Mouse (Mus musculus) urinary bladder, postnatal 10 days (tissue): Measurements from ENCODE around the gene Abcb10.
"Not testable (repeated sequence)": the region's sequence is repeated elsewhere in the genome, so short reads cannot be mapped to it uniquely, and the experiment has no call there.

Source experiments
- DNase-seq: peaks from one replicate; pipeline ENCODE4 v3.0.0; 2022; ENCODE audit warnings: low spot score

Abcb10 gene

DNA sequence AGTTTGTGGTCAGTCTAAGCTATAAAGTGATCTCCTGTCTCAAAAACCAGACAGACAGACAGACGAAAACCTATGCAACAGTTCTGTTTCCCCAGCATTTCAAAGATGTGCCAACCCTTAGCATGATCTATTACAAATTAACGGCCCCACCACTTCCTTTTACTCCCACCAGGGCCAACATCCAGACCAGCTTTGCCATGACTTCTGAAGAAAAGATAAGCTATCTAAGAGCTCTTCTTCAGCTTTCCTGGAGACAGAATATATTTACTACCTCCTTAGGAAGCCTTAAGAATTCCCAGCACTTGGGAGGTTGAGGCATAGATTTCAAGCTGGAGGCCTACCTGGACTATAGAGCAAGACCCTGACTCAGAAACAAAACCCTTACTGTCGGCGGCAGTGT, 2.7 kb downstream of the Abcb10 start:
- no peak for DNase-seq

- DNase-seq: no peak
Observed at GRCm38 (mm10) chr8:123978926-123979325, 4.0 kb downstream of the Abcb10 start.

DNA sequence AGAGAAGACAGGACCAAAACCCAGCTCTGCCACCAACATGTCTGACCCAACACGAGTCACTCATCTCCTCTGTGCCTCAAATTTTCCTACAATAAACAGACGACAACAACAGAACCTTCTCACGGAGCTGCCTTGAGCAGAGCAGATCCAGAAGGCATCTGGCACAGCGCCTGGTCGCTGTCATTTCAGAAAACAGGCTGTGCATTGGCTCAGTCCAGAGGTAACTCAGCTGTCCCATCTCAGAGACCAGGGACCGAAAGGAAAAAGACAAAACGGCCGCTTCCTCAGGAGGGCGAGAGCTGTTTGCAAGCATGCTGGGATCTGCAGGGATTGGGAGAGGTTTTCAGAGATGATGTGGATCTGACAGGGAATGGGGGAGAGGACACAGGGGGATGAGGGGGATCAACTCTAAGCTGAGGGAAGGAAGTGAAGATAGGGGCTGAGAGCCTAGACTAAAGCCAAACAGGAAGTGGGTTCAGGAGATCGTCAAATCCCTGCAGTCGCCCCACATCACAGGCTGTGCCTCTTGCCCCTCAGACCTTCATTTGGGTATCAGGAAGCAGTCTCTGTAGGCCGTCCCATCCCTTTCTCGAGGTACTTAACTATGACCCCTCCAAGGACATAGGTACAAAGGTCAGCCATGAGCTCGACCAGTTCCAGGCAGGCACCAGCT, 4.6 kb downstream of the Abcb10 start:
- DNase-seq: no peak

DNA sequence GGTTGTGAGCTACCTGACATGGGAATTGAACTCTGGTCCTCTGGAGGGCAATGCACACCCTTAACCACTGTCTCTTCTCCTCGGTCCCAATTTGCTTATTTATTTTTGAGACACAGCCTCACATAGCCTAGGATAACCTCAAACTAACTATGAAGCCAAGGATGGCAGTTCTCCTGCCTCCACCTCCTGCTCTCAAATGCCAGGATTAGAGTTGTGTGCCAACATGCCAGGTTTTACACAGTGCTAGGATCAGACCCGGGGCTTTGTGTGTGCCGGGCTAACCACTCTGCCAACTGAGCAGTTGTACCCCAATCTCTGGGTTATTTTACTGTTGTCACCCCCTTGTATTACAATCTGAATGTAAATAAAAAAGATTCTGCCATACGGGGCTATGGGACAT, 5.4 kb downstream of the Abcb10 start:
- DNase-seq: no peak

- DNase-seq: no peak
Observed at GRCm38 (mm10) chr8:123973495-123973894, 9.4 kb downstream of the Abcb10 start.

DNA sequence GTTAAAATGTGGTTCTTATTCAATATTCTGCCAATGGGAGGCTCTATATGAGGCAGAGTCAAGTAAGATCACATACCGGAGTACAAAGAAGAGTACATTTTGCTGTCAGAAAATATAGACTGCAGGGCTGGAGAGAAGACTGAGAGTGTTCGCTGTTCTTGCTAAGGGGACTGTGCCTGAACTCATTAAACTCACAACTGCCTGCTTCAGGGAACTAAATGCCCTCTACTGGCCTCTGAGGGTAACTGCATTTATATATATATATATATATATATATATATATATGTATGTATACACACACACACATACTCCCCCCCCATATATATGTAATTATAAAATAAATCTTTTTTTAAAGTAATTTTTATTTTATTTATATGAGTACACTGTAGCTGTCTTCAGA, 16.0 kb downstream of the Abcb10 start:
- no peak for DNase-seq

- DNase-seq: no peak
Observed at GRCm38 (mm10) chr8:123961371-123961770, 21.6 kb downstream of the Abcb10 start.

GRCm38 (mm10) chr8:123960556-123960955, 22.4 kb downstream of the Abcb10 start:
- DNase-seq: not testable (repeated sequence)

GRCm38 (mm10) chr8:123960056-123960455, 22.9 kb downstream of the Abcb10 start:
- DNase-seq: no peak

- no peak for DNase-seq
Observed at GRCm38 (mm10) chr8:123959473-123959872, 23.4 kb downstream of the Abcb10 start.

- no peak for DNase-seq
Observed at GRCm38 (mm10) chr8:123958130-123958529, 24.8 kb downstream of the Abcb10 start.

DNA sequence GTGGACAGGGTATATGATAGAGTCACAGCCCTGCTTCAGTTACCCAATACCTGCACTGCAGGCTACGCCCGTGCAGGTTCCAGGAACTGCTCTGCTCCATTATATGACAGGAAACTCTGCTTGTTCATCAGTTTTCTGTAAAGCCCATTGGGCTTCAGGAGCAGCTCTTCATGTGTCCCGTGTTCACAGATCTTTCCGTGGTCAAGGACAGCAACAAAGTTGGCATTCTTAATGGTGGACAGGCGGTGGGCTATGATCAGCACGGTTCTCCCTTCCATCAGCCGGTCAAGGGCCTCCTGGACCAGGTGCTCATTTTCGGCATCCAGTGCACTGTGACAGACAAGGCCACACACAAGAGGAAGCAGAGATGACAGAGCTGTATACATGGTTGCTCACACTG, 28.7 kb downstream of the Abcb10 start:
- no peak for DNase-seq

- no peak for DNase-seq
Observed at GRCm38 (mm10) chr8:123953686-123954085, 29.2 kb downstream of the Abcb10 start.

DNA sequence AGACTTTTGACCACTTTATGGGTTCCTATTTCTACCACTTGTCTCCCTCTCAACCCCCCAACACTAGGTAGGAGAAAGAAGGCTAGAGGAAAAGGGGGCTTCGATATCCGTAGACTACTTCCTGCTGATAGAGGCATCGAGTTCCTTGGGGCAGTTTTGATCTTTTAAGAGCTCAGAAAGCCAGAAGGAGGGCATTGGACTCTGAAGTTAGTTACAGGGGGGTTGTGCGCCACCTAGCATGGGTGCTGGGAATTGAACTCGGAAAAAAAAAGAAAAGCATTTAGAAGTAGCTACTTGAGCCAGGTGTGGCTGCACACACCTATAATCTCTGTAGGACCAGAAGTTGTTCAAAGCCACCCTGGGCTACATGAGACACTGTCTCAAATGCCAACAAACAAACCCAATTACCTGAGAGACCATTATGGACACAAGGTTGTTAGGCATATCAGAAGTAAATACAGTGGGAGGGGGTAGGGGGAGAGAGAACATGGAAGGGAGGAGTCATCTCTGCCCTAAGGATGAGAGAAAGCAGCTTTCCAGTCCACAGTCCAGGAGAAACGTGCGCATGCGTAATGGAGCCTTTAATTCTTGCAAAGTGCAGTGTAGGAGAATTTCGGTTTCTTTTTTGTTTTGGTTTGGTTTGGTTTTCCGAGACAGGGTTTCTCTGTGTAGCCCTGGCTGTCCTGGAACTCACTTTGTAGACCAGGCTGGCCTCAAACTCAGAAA, 32.7 kb downstream of the Abcb10 start:
- no peak for DNase-seq

- DNase-seq: no peak
Observed at GRCm38 (mm10) chr8:123949686-123949986, 33.3 kb downstream of the Abcb10 start.

GRCm38 (mm10) chr8:123948942-123949685, 33.8 kb downstream of the Abcb10 start, which contains the start of gene Nup133:
Nup133 (minus strand) TSS chr8:123949265.
- peak; percentile 100 for DNase-seq

DNA sequence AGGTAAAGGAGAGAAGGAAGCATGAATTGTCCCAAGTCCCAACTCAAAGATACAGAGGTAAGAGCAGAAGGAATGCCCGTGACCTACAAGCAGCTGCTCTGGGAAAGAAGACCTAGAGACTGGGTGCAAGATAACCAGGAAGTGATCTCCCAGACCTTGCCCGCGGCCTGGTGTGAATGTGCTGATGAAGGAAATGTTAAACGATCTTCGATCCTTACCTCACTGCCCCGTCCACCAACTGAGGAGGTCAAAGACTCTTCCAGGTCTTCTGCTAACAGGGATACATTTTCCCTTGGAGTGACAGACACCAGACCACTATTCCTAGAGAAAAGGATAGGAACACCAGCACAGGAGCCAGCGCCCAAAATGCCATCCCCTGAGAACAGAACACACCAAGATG, 53.9 kb downstream of the Abcb10 start:
- DNase-seq: no peak

DNA sequence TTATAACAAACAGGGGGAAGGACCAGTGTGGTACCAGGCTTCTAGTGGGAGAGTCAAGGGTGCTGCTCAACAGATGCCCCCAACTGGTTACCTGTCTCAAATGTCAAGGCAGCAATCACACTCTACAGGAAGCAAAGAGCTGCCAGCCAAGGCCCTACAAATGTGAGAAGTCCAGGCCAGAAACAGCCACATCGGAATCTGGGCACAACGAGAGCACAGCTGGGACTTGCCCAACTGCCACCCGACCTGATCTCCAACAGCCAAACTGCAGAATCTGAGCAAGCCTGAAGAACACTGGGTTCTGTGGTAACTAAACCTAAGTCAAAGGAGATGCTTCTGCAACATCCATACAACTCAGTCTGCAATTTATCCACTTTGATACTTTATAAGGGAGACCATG, 57.3 kb downstream of the Abcb10 start:
- no peak for DNase-seq

DNA sequence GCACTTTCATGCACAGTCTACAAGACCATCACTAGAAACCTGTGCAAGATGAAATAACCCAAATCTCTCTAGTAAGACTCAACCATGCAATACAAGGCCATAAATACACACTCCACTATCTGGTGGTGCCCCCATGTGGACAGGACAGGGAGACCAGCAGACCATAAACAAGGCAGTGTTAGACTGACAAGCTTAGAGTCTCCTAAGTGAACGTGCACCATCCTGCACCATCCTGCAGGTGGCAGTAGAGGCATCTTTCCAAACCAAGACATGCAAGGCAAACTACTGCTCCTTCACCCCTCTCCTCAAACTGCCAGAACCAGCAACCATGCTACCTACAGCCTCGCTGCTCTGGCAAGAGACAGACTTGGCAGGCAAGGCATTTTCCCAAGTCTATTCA, 58.2 kb downstream of the Abcb10 start:
- DNase-seq: peak; percentile 28

GRCm38 (mm10) chr8:123914635-123915034, 68.3 kb downstream of the Abcb10 start:
- DNase-seq: no peak

DNA sequence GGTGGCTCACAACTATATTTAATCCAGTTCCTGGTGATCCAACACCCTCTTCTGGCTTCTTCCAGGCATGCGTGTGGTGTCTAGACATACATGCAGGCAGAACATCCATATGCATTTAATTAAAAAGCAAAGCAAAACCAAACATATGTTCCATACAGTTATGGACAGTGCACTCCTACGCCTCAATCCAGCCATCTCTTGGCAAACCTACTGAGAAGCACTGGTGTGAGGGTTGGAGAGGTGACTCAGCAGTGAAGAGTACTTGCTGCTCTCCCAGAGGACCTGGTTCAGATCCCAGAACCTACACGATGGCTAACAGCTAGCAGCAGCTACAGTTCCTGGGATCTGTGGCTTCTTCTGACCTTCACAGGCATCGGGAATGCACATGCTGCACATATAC, 70.7 kb downstream of the Abcb10 start:
- DNase-seq: no peak

DNA sequence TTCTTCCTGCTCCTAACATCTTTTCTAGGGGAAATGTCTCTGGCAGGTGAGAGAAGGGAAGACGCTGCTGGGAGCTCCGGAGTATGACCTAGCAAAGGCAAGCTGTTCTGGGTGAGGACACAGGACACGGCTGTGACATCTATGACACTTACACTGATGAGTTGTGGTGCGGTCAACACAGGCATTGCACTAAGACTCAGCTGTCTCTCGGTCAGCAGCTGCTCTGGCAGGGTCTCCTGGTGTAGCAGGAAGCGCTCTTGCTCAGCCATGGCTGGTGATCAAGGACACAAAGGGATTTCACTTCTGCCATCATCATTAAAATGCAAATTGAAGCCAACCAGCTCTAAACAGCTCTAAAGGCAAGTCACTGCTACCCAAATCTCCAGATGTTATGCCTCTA, 75.3 kb downstream of the Abcb10 start:
- DNase-seq: no peak

DNA sequence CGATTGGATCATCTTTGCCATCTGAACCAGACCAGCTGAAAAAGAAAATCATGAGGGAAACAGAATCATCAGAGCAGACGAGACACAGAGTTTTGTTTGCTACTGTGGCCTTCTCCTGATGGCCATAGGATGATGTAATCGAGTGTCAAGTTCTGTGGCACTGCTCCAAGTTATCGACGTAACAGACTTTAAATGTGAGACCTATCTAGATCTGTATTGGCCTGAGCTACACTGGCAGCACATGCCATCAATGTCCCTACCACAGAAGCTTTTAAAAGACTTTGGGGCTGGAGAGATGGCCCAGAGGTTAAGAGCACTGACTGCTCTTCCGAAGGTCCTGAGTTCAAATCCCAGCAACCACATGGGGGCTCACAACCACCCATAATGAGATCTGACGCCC, 80.3 kb downstream of the Abcb10 start:
- no peak for DNase-seq
